Mouse (Mus musculus) CH12.LX (cell line): ENCODE data around the gene 3110009E18Rik. TPM values are rescaled to one million over a fixed set of nuclear protein-coding genes. Genes with fewer than 3 reads are reported as not detected.
A peak's percentile ranks its signal among the peaks of the same experiment; 100 is the strongest.

Experiments
- DNase-seq: peaks from one replicate; pipeline ENCODE4 v3.0.0-alpha.2; 2013; ENCODE audit errors: extremely low read depth
- H3K27ac ChIP-seq: 2 replicates; pipeline ENCODE4 v1.5.1; 2012; ENCODE audit warnings: low read depth, mild to moderate bottlenecking, control low read depth, moderate library complexity; ENCODE audit not compliant: insufficient read depth
- H3K27me3 ChIP-seq: replicated peaks from 2 replicates; pipeline ENCODE3; 2012; ENCODE audit warnings: inconsistent platforms
- H3K36me3 ChIP-seq, 2 experiments: replicated peaks in 1 of 2; 2 replicates each; pipeline versions ENCODE3 to v1.6.1; 2012; ENCODE audit warnings: inconsistent platforms in 1 of 2, low read length in 1 of 2, mild to moderate bottlenecking in 1 of 2, mixed read lengths in 1 of 2, moderate library complexity in 1 of 2; ENCODE audit not compliant: control insufficient read depth in 1 of 2, insufficient read depth in 1 of 2
- H3K4me1 ChIP-seq, 2 experiments: 2 replicates each; pipeline ENCODE4 v1.6.1; 2012; ENCODE audit warnings: inconsistent platforms in 1 of 2, moderate library complexity in 1 of 2; ENCODE audit not compliant: insufficient read depth in 2 of 2, control insufficient read depth in 1 of 2
- H3K4me2 ChIP-seq: 2 replicates; pipeline ENCODE4 v1.6.1; 2012; ENCODE audit warnings: low read depth, mild to moderate bottlenecking, control low read depth; ENCODE audit not compliant: poor library complexity, insufficient read depth, severe bottlenecking
- H3K4me3 ChIP-seq, 3 experiments: fragments of 150-350 bp in 1 of 3; sonication (generic) in 1 of 3; replicated peaks in 1 of 3; 2 replicates each; pipeline versions ENCODE3 to v1.5.1; 2011 to 2012; ENCODE audit warnings: low read depth in 2 of 3, low read length in 2 of 3, mild to moderate bottlenecking in 2 of 3, moderate library complexity in 2 of 3, control low read depth in 1 of 3, improper control_type of control experiment in 1 of 3, inconsistent platforms in 1 of 3, mixed read lengths in 1 of 3; ENCODE audit not compliant: poor library complexity in 1 of 3
- H3K79me2 ChIP-seq: replicated peaks from 2 replicates; pipeline ENCODE4 v1.6.1; 2012; ENCODE audit warnings: mild to moderate bottlenecking, moderate library complexity; ENCODE audit not compliant: control insufficient read depth, poor library complexity, insufficient read depth, severe bottlenecking; ENCODE audit errors: extremely low read depth
- H3K9ac ChIP-seq: 2 replicates; pipeline ENCODE4 v1.6.1; 2012; ENCODE audit warnings: low read depth, mild to moderate bottlenecking, control low read depth, moderate library complexity; ENCODE audit not compliant: insufficient read depth
- H3K9me3 ChIP-seq: replicated peaks from 2 replicates; pipeline ENCODE3; 2012; ENCODE audit warnings: low read length, inconsistent platforms, mixed read lengths
- CHD1 ChIP-seq: IDR thresholded peaks from 2 replicates; pipeline ENCODE4 v1.6.1; 2012; ENCODE audit warnings: low read depth, low read length, improper control_type of control experiment, inconsistent platforms
- CHD2 ChIP-seq: IDR thresholded peaks from 2 replicates; pipeline ENCODE4 v1.6.1; 2011; ENCODE audit warnings: low read length, improper control_type of control experiment
- CTCF ChIP-seq, 2 experiments: IDR thresholded peaks in 1 of 2; conservative IDR thresholded peaks in 1 of 2; 2 replicates each; pipeline ENCODE4 v1.5.1; 2011 to 2012; ENCODE audit warnings: low read depth in 2 of 2, low read length in 2 of 2, improper control_type of control experiment in 1 of 2, inconsistent platforms in 1 of 2, mild to moderate bottlenecking in 1 of 2, moderate library complexity in 1 of 2
- E2F4 ChIP-seq: IDR thresholded peaks from 2 replicates; pipeline ENCODE4 v1.6.1; 2011; ENCODE audit warnings: low read depth, low read length, improper control_type of control experiment; ENCODE audit not compliant: insufficient replicate concordance
- EP300 ChIP-seq: IDR thresholded peaks from 2 replicates; pipeline ENCODE4 v1.6.1; 2011; ENCODE audit warnings: low read length, improper control_type of control experiment
- GABPA ChIP-seq: IDR thresholded peaks from 2 replicates; pipeline ENCODE4 v1.6.1; 2012; ENCODE audit warnings: low read depth, low read length, improper control_type of control experiment, inconsistent platforms; ENCODE audit not compliant: insufficient replicate concordance
- HCFC1 ChIP-seq: IDR thresholded peaks from 2 replicates; pipeline ENCODE4 v1.6.1; 2012; ENCODE audit warnings: low read depth, mild to moderate bottlenecking, inconsistent platforms, low read length, improper control_type of control experiment
- IRF4 ChIP-seq: IDR thresholded peaks from 2 replicates; pipeline ENCODE4 v1.6.1; 2014; ENCODE audit warnings: low read depth, mild to moderate bottlenecking, inconsistent platforms, low read length, improper control_type of control experiment
- JUN ChIP-seq: IDR thresholded peaks from 2 replicates; pipeline ENCODE4 v1.6.1; 2011; ENCODE audit warnings: low read depth, mild to moderate bottlenecking, low read length, improper control_type of control experiment, moderate library complexity; ENCODE audit not compliant: insufficient read depth
- JUND ChIP-seq: conservative IDR thresholded peaks from 2 replicates; pipeline ENCODE4 v1.6.1; 2011; ENCODE audit warnings: low read depth, low read length, improper control_type of control experiment
- KAT2A ChIP-seq: IDR thresholded peaks from 2 replicates; pipeline ENCODE4 v1.6.1; 2012; ENCODE audit warnings: low read length, improper control_type of control experiment, inconsistent platforms; ENCODE audit not compliant: insufficient replicate concordance
- MAFK ChIP-seq: IDR thresholded peaks from 2 replicates; pipeline ENCODE4 v1.6.1; 2011; ENCODE audit warnings: low read length, improper control_type of control experiment; ENCODE audit not compliant: insufficient replicate concordance
- MAX ChIP-seq: IDR thresholded peaks from 2 replicates; pipeline ENCODE4 v1.6.1; 2011; ENCODE audit warnings: low read length, improper control_type of control experiment
- MAZ ChIP-seq: IDR thresholded peaks from 2 replicates; pipeline ENCODE4 v1.6.1; 2012; ENCODE audit warnings: low read depth, mild to moderate bottlenecking, inconsistent platforms, low read length, improper control_type of control experiment, moderate library complexity
- MEF2A ChIP-seq: IDR thresholded peaks from 2 replicates; pipeline ENCODE4 v1.6.1; 2014; ENCODE audit warnings: low read depth, mild to moderate bottlenecking, inconsistent platforms, low read length, improper control_type of control experiment, borderline replicate concordance
- MXI1 ChIP-seq: IDR thresholded peaks from 2 replicates; pipeline ENCODE4 v1.6.1; 2011; ENCODE audit warnings: mild to moderate bottlenecking, low read depth, low read length, improper control_type of control experiment
- MYC ChIP-seq: IDR thresholded peaks from 2 replicates; pipeline ENCODE4 v1.6.1; 2011; ENCODE audit warnings: low read depth, mild to moderate bottlenecking, improper control_type of control experiment, low read length
- NELFE ChIP-seq: IDR thresholded peaks from 2 replicates; pipeline ENCODE4 v1.6.1; 2011; ENCODE audit warnings: low read depth, low read length, improper control_type of control experiment
- NRF1 ChIP-seq: IDR thresholded peaks from 2 replicates; pipeline ENCODE4 v1.6.1; 2014; ENCODE audit warnings: low read depth, mild to moderate bottlenecking, inconsistent platforms, low read length, improper control_type of control experiment, moderate library complexity
- PAX5 ChIP-seq: IDR thresholded peaks from 2 replicates; pipeline ENCODE4 v1.6.1; 2012; ENCODE audit warnings: low read length, inconsistent platforms, mixed read lengths
- POLR2A ChIP-seq: IDR thresholded peaks from 2 replicates; pipeline ENCODE4 v1.6.1; 2011; ENCODE audit warnings: low read depth, mild to moderate bottlenecking, improper control_type of control experiment, low read length
- POLR2AphosphoS2 ChIP-seq: IDR thresholded peaks from 2 replicates; pipeline ENCODE4 v1.6.1; 2011; ENCODE audit warnings: low read depth, low read length, improper control_type of control experiment
- RAD21 ChIP-seq: IDR thresholded peaks from 2 replicates; pipeline ENCODE4 v1.6.1; 2011; ENCODE audit warnings: low read depth, mild to moderate bottlenecking, low read length, improper control_type of control experiment, moderate library complexity
- RCOR1 ChIP-seq: conservative IDR thresholded peaks from 2 replicates; pipeline ENCODE4 v1.6.1; 2012; ENCODE audit warnings: low read depth, mild to moderate bottlenecking, inconsistent platforms, low read length, improper control_type of control experiment
- SIN3A ChIP-seq: IDR thresholded peaks from 2 replicates; pipeline ENCODE4 v1.6.1; 2012; ENCODE audit warnings: low read length, improper control_type of control experiment, inconsistent platforms
- SMC3 ChIP-seq: IDR thresholded peaks from 2 replicates; pipeline ENCODE4 v1.6.1; 2011; ENCODE audit warnings: low read depth, low read length, improper control_type of control experiment
- TBP ChIP-seq: conservative IDR thresholded peaks from 2 replicates; pipeline ENCODE4 v1.6.1; 2011; ENCODE audit warnings: low read depth, low read length, improper control_type of control experiment
- UBTF ChIP-seq: IDR thresholded peaks from 2 replicates; pipeline ENCODE4 v1.6.1; 2012; ENCODE audit warnings: low read depth, mild to moderate bottlenecking, inconsistent platforms, low read length, improper control_type of control experiment, moderate library complexity
- USF1 ChIP-seq: IDR thresholded peaks from 2 replicates; pipeline ENCODE4 v1.6.1; 2014; ENCODE audit warnings: low read depth, mild to moderate bottlenecking, inconsistent platforms, low read length, improper control_type of control experiment
- USF2 ChIP-seq: conservative IDR thresholded peaks from 2 replicates; pipeline ENCODE4 v1.6.1; 2011; ENCODE audit warnings: low read depth, low read length, improper control_type of control experiment
- ZC3H11A ChIP-seq: IDR thresholded peaks from 2 replicates; pipeline ENCODE4 v1.6.1; 2012; ENCODE audit warnings: low read depth, mild to moderate bottlenecking, inconsistent platforms, low read length, improper control_type of control experiment
- ZKSCAN1 ChIP-seq: IDR thresholded peaks from 2 replicates; pipeline ENCODE4 v1.6.1; 2012; ENCODE audit warnings: low read depth, inconsistent platforms, low read length, improper control_type of control experiment, borderline replicate concordance
- ZMIZ1 ChIP-seq: IDR thresholded peaks from 2 replicates; pipeline ENCODE4 v1.6.1; 2012; ENCODE audit warnings: low read depth, mild to moderate bottlenecking, inconsistent platforms, low read length, improper control_type of control experiment
- dilution Hi-C: fragments of 300-500 bp; cut with MboI; formaldehyde crosslinking; loops from 2 replicates; pipeline ENCODE4 v1.14.3; 2020; ENCODE audit warnings: low sequenced_read_pairs; ENCODE audit not compliant: extremely low pct_unique_long_range_greater_than_20kb, extremely low pct_ligation_motif_present
- in situ Hi-C: fragments of 300-500 bp; cut with MboI; formaldehyde crosslinking; loops from 3 replicates; pipeline ENCODE4 v1.14.3; 2019; ENCODE audit warnings: low sequenced_read_pairs, low pct_ligation_motif_present, low pct_unique_long_range_greater_than_20kb, mixed read lengths
- polyA plus RNA-seq: library from polyadenylated mRNA; unstranded; fragments of >175 nt; gene quantifications from 2 replicates; pipeline ENCODE4 v1.2.1, GENCODE M21; 2012; ENCODE audit warnings: low read depth; ENCODE audit not compliant: insufficient read length
- total RNA-seq, 2 experiments: library from RNA; depleted of rRNA; stranded (reverse); fragments of 300-350 nt in 1 of 2; fragments of >200 nt in 1 of 2; gene quantifications; 2 replicates each; pipeline ENCODE4 v1.2.3; 2012 to 2014

The 3110009E18Rik gene
- total and polyA plus RNA-seq, 3 experiments: 2.7 to 5.9 (median 4.6) TPM

GRCm38 (mm10) chr1:120196724-120197123 lies 75.7 kb downstream of the 3110009E18Rik start:
- in situ Hi-C loops (no loop called here), dilution Hi-C loops (no loop called here)
- Histone ChIP-seq H3K36me3 (no peaks in the 10 kb centered on the region), H3K27me3 (no peaks in the 10 kb centered on the region), H3K4me3 (no peak overlapping the region), H3K79me2 (no peaks in the 10 kb centered on the region), H3K27ac (no peak overlapping the region), H3K9ac (no peak overlapping the region), H3K4me1 (peaks cover 11 to 28% of the 10 kb centered on the region in 2 experiments), H3K4me2 (no peak overlapping the region), H3K9me3 (no peaks in the 10 kb centered on the region)
- TF ChIP-seq ZKSCAN1 (no peak), POLR2A (no peak), UBTF (no peak), RCOR1 (no peak), PAX5 (no peak), RAD21 (no peak), MYC (no peak), CHD2 (no peak), NELFE (no peak), KAT2A (no peak), USF2 (no peak), MEF2A (no peak)
- DNase-seq: no peak

- H3K27ac ChIP-seq: no peak overlapping the region
- H3K4me3 ChIP-seq: no peak overlapping the region
- no peak overlapping the region for H3K4me2 ChIP-seq
- no peaks in the 10 kb centered on the region for H3K9me3 ChIP-seq
- peaks cover 2% of the 10 kb centered on the region for H3K27me3 ChIP-seq
- H3K79me2 ChIP-seq: no peaks in the 10 kb centered on the region
- H3K9ac ChIP-seq: no peak overlapping the region
- H3K36me3 ChIP-seq: no peaks in the 10 kb centered on the region
- DNase-seq: peak; percentile 81
- in situ Hi-C loops: no loop called here
- H3K4me1 ChIP-seq: peaks cover 11 to 31% of the 10 kb centered on the region in 2 experiments
- dilution Hi-C loops: no loop called here
- TF ChIP-seq POLR2AphosphoS2: no peak
- TF ChIP-seq EP300: no peak; the same call in 1 of the 2 replicates
- 0 out of 2 replicates have a peak, but pooled peaks have one; percentile 3 for TF ChIP-seq MAFK
- TF ChIP-seq CHD1: no peak
- TF ChIP-seq ZKSCAN1: no peak
- no peak for TF ChIP-seq MXI1
- no peak for TF ChIP-seq SIN3A
- TF ChIP-seq MAZ: no peak
- TF ChIP-seq TBP: no peak
- no peak for TF ChIP-seq POLR2A
- TF ChIP-seq RAD21: peak; percentile 74
- no peak for TF ChIP-seq MAX
- no peak for TF ChIP-seq HCFC1
- peak; percentile 51; the same call in 1 of the 2 replicates for TF ChIP-seq JUND
- peak; percentile 64 to 93 for TF ChIP-seq CTCF (conservative IDR thresholded peaks at IDR 0.05 in 1 of 2, IDR thresholded peaks at IDR 0.05 in 1 of 2; ENCODE audit: low read depth in 2 of 2, low read length in 2 of 2)
- TF ChIP-seq IRF4: peak; percentile 56
- TF ChIP-seq PAX5: no peak
- peak; percentile 93 for TF ChIP-seq SMC3
- no peak for TF ChIP-seq ZMIZ1
- no peak for TF ChIP-seq GABPA
- no peak for TF ChIP-seq KAT2A
- no peak for TF ChIP-seq E2F4
- TF ChIP-seq NELFE: no peak
- TF ChIP-seq JUN: peak; percentile 62
- no peak for TF ChIP-seq USF1
- no peak for TF ChIP-seq USF2
- no peak for TF ChIP-seq NRF1
- TF ChIP-seq ZC3H11A: peak; percentile 6; the same call in 1 of the 2 replicates
- TF ChIP-seq MEF2A: no peak
Observed at GRCm38 (mm10) chr1:120197189-120197588, 76.2 kb downstream of the 3110009E18Rik start.
